Mouse (Mus musculus): ENCODE results near the gene Gm47189. TPM values are rescaled to one million over a fixed set of nuclear protein-coding genes. Genes with fewer than 3 reads are reported as not detected.
"Not testable (repeated sequence)": the region's sequence is repeated elsewhere in the genome, so short reads cannot be mapped to it uniquely, and the experiment has no call there.

Gm47189 gene
- not detected in 2 replicates for polyA plus RNA-seq (2011; ENCODE audit: insufficient read length, low read depth, missing spikeins)

DNA sequence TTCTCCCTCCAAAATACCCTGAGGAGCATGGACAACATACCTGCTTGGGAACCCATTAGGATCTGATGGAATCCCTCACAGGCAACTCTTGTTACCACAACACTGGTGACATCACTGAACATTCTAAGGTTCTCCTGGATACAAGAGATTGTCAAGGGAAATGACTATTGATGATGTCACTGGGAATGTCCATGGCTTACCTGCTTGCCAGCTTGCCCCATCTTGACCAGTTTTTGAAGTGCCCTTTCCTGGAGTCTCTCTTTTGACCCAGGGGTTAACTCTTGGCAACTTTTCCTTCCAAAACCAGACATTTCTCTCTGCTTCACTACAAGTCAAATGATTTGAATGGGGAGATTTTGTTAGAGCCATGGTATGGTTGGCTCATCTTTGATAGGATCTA lies at the start of gene Gm47189:
Gene Gm47189 (minus strand): TSS at position 101 of the 400 bp plus-strand sequence.
- not testable (repeated sequence) for H3K4me3 ChIP-seq (ENCODE audit: insufficient read depth, low read length); H3K4me1 ChIP-seq (ENCODE audit: control insufficient read depth, insufficient read depth, low read length); H3K27ac ChIP-seq (ENCODE audit: insufficient read depth, low read length)

DNA sequence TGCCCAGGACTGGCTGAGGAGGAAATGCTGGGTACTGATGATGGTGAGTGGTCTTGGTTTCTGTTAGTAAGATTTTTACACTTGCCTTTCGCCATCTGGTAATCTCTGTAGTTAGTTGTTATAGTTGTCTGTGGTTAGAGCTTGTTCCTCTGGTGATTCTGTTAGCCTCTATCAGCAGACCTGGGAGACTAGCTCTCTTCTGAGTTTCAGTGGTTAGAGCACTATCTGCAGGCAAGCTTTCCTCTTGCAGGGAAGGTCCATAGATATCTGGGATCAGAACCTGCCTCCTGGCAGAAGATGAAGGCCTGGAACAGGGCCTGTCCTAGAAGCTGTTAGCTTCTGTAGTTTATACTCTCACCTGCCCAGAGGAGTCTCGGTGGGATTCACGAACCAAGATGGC lies 16.3 kb downstream of the Gm47189 start:
- not testable (repeated sequence) for H3K4me3 ChIP-seq (ENCODE audit: insufficient read depth, low read length); H3K4me1 ChIP-seq (ENCODE audit: control insufficient read depth, insufficient read depth, low read length); H3K27ac ChIP-seq (ENCODE audit: insufficient read depth, low read length)

DNA sequence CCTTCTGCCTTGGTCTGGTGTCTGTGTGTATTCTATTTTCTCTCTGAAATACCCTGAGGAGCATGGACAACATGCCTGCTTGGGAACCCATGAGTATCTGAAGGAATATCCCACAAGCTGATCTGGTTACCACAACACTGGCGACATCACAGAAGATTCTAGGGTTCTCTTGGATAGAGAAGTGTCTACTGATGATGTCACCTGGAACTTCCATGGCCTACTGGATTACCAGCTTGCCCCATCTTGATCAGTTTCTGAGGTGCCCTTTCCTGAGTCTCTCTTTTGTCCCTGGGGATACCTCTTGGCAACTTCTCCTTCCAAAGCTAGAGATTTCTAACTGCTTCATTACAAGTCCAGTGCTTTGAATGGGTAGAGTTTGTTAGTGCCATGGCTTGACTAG lies 21.7 kb downstream of the Gm47189 start, which contains the start of gene Gm7929:
Gene Gm7929 (minus strand): TSS at position 101 of the 400 bp plus-strand sequence.
- not testable (repeated sequence) for H3K4me1 ChIP-seq (ENCODE audit: control insufficient read depth, insufficient read depth, low read length); H3K4me3 ChIP-seq (ENCODE audit: insufficient read depth, low read length); H3K27ac ChIP-seq (ENCODE audit: insufficient read depth, low read length)

DNA sequence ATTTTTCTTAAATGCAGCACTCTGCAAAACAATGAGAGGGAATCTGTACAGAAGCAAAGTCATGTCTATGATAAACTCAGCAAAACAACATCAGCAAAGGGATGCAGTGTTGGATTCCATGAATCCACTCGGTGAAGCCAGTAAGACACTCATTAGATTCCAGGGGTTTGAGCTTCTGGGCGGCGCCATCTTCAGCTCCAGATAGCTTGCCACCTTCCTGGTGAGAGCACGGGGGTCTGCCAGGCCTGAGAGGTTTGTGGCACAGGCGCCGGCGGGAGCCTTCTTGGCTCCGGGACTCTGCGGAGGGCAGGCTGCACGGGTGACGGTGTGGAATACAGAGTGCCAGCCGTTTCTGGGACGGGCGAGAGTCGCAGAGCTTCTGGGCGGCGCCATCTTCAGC lies 48.8 kb downstream of the Gm47189 start:
- not testable (repeated sequence) for H3K4me3 ChIP-seq (ENCODE audit: insufficient read depth, low read length); H3K4me1 ChIP-seq (ENCODE audit: control insufficient read depth, insufficient read depth, low read length); H3K27ac ChIP-seq (ENCODE audit: insufficient read depth, low read length)

DNA sequence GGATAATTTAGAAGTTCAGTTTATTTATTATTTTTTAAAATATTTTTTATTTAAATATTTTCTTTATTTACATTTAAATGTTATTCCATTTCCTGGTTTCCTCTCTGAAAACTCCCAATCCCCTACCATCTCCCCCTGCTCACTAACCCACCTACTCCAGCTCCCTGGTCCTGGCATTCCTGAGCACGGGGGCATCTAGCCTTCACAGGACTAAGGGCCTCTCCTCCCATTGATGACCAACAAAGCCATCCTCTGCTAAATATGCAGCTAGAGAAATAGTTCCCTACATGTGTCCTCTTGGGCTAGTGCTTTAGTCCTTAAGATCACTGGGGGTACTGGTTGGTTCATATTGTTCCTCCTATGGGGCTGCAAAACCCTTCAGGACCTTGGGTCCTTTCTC lies 55.1 kb downstream of the Gm47189 start:
- H3K4me3 ChIP-seq (ENCODE audit: insufficient read depth, low read length); H3K4me1 ChIP-seq (ENCODE audit: control insufficient read depth, insufficient read depth, low read length); H3K27ac ChIP-seq (ENCODE audit: insufficient read depth, low read length): not testable (repeated sequence)

Other genes starting within 250 kb of the Gm47189 start
- gene Gm7970, start 216.9 kb downstream of the Gm47189 start, polyA plus RNA-seq (2011; ENCODE audit: insufficient read length, low read depth, missing spikeins) = not detected in 2 replicates
- gene 1700049E17Rik2, start 199.2 kb downstream of the Gm47189 start, polyA plus RNA-seq (2011; ENCODE audit: insufficient read length, low read depth, missing spikeins) = not detected in 2 replicates
- not detected in 2 replicates for gene Gm3072, start 147.8 kb downstream of the Gm47189 start, polyA plus RNA-seq (2011; ENCODE audit: insufficient read length, low read depth, missing spikeins)
- gene Gm3676, start 126.0 kb downstream of the Gm47189 start, polyA plus RNA-seq (2011; ENCODE audit: insufficient read length, low read depth, missing spikeins) = not detected in 2 replicates
- not detected in 2 replicates for gene Gm8068, start 70.6 kb downstream of the Gm47189 start, polyA plus RNA-seq (2011; ENCODE audit: insufficient read length, low read depth, missing spikeins)
- gene Gm7929, start 21.8 kb downstream of the Gm47189 start, polyA plus RNA-seq (2011; ENCODE audit: insufficient read length, low read depth, missing spikeins) = not detected in 2 replicates
- gene Gm7980, start 134.8 kb upstream of the Gm47189 start, polyA plus RNA-seq (2011; ENCODE audit: insufficient read length, low read depth, missing spikeins) = not detected in 2 replicates
- gene 1700049E17Rik1, start 152.5 kb upstream of the Gm47189 start, polyA plus RNA-seq (2011; ENCODE audit: insufficient read length, low read depth, missing spikeins) = not detected in 2 replicates
- gene 1700024B05Rik, start 171.6 kb upstream of the Gm47189 start, polyA plus RNA-seq (2011; ENCODE audit: insufficient read length, low read depth, missing spikeins) = not detected in 2 replicates
- not detected in 2 replicates for gene Gm6401, start 195.5 kb upstream of the Gm47189 start, polyA plus RNA-seq (2011; ENCODE audit: insufficient read length, low read depth, missing spikeins)
- gene Gm3543, start 210.9 kb upstream of the Gm47189 start, polyA plus RNA-seq (2011; ENCODE audit: insufficient read length, low read depth, missing spikeins) = not detected in 2 replicates

Measured in embryonic fibroblast, embryonic 13.5 days (primary cell).